Mouse (Mus musculus) layer of hippocampus, adult 6 months (tissue): ENCODE results near the gene Strn. TPM values are rescaled to one million over a fixed set of nuclear protein-coding genes. Genes with fewer than 3 reads are reported as not detected.

Experiments used
- long read RNA-seq, 2 experiments: library from polyadenylated mRNA; unstranded; transcript quantifications; one replicate each; pipeline ENCODE4 v2.0.0; 2019 to 2020
- polyA plus RNA-seq: library from polyadenylated mRNA; unstranded; fragments of <200 nt; fragmentation: Nextera tagmentation; gene quantifications from 2 replicates; pipeline ENCODE4 v1.2.3, GENCODE M21; 2021

The Strn gene
- 6.4 and 8.7 TPM in 2 replicates for polyA plus RNA-seq
- long read RNA-seq, experiment 1, full-length matches to known transcripts, result 1 of 30 reads
- long read RNA-seq, experiment 1, partial matches to known transcripts, result 2 of 30 reads
- long read RNA-seq, experiment 1, other reads (novel, unspliced or antisense), result 27 of 30 reads
- long read RNA-seq, experiment 2, full-length matches to known transcripts, result 2 of 8 reads
- long read RNA-seq, experiment 2, partial matches to known transcripts, result 0 of 8 reads
- long read RNA-seq, experiment 2, other reads (novel, unspliced or antisense), result 6 of 8 reads

GRCm38 (mm10) chr17:78737096-78737495 lies at the start of gene Strn:
Gene Strn (minus strand): TSS chr17:78737196.

Other genes with a start within 250 kb of the Strn start
- 2.3 and 3.7 TPM in 2 replicates for gene Vit, start 229.1 kb downstream of the Strn start, polyA plus RNA-seq
- gene Heatr5b, start 98.2 kb upstream of the Strn start, polyA plus RNA-seq, result 8.9 and 9.9 TPM in 2 replicates
- gene Gpatch11, start 98.4 kb upstream of the Strn start, polyA plus RNA-seq, result 40.6 and 49.8 TPM in 2 replicates
- gene Eif2ak2, start 145.4 kb upstream of the Strn start, polyA plus RNA-seq, result 2.3 and 4.0 TPM in 2 replicates
- gene Sult6b1, start 169.8 kb upstream of the Strn start, polyA plus RNA-seq, result 0.23 TPM in 1 of 2 replicates, not detected in the other
- gene Cebpzos, start 179.3 kb upstream of the Strn start, polyA plus RNA-seq, result 150 and 187 TPM in 2 replicates
- 20.8 and 26.1 TPM in 2 replicates for gene Cebpz, start 199.9 kb upstream of the Strn start, polyA plus RNA-seq
- gene Ndufaf7, start 199.9 kb upstream of the Strn start, polyA plus RNA-seq, result 80.5 and 86.7 TPM in 2 replicates